Comparison of ENCODE assay signal across 21 mouse cellular contexts in the genomic region with DNA sequence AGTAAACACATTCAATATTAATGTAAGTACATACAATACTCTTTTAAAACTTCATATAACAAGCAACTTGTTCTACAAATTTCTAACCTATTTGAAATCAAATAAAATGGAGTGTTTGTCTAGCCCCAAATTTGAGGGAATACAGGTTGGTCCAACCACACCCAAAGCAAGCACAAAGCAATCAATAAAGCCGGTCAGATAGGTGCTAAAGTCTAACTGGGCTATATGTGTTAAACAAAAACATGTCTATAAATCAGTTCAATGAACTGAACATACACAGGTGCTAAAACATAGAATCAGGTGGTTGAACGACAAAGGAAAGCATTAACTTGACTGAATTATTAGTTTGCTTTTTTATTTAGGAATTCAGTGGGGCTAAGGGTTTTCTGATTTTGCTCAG.
"Had no signal": no experiment of that assay in that cellular context is flagged by ENCODE, and none has a peak within 500 bp of the region (broad histone marks: within the 10 kb centered on the region; RNA-seq: fewer than 3 reads in every experiment).

No protein-coding gene starts in this region.

- H3K27ac ChIP-seq: liver, embryonic 14.5 days; midbrain, embryonic 10.5 days; midbrain, embryonic 12.5 days; neural tube, embryonic 13.5 days; neural tube, embryonic 15.5 days; stomach, embryonic 15.5 days had no signal

- DNase-seq: lung, adult 18-20 months; lung, embryonic 14.5 days; lung, postnatal 10 days; lung, postnatal 4 days; midbrain, embryonic 14.5 days; retina, postnatal 1 day; right cerebral cortex, adult 18-20 months; right cerebral cortex, postnatal 25 days; right cerebral cortex, postnatal 4 days; spleen, adult 18-20 months; thymus, adult 18-20 months; thymus, postnatal 14 days; thymus, postnatal 36 days had no signal

- H3K4me1 ChIP-seq: midbrain, embryonic 10.5 days; midbrain, embryonic 12.5 days; neural tube, embryonic 15.5 days; stomach, embryonic 15.5 days had no signal

- H3K9ac ChIP-seq: liver, embryonic 14.5 days; lung, embryonic 14.5 days; midbrain, embryonic 12.5 days; neural tube, embryonic 13.5 days; neural tube, embryonic 15.5 days; stomach, embryonic 15.5 days had no signal

- H3K9me3 ChIP-seq: midbrain, embryonic 10.5 days; midbrain, embryonic 12.5 days; neural tube, embryonic 13.5 days; neural tube, embryonic 15.5 days; stomach, embryonic 15.5 days had no signal

- ATAC-seq: midbrain, embryonic 16.5 days had no signal

- H3K4me3 ChIP-seq: midbrain, embryonic 10.5 days; midbrain, embryonic 12.5 days; myocyte; neural tube, embryonic 13.5 days; neural tube, embryonic 15.5 days; stomach, embryonic 15.5 days had no signal

- H3K27me3 ChIP-seq: midbrain, embryonic 12.5 days; neural tube, embryonic 13.5 days; neural tube, embryonic 15.5 days; stomach, embryonic 15.5 days had no signal

- H3K4me2 ChIP-seq: lung, embryonic 14.5 days; midbrain, embryonic 12.5 days; neural tube, embryonic 13.5 days; neural tube, embryonic 15.5 days; stomach, embryonic 15.5 days had no signal
